Mouse (Mus musculus): ENCODE results near the gene Bsn.
A peak's percentile ranks its signal among the peaks of the same experiment; 100 is the strongest.

The Bsn gene

GRCm38 (mm10) chr9:108196920-108197677 lies 6.9 kb upstream of the Bsn start:
- peak; percentile 28 to 52 for DNase-seq

GRCm38 (mm10) chr9:108196222-108196621 lies 6.0 kb upstream of the Bsn start:
- peak in 1 of 2 experiments; percentile 31 for DNase-seq

- DNase-seq, result no peak
Observed at GRCm38 (mm10) chr9:108189488-108189786, 747 bp downstream of the Bsn start.

- DNase-seq, result no peak
Observed at GRCm38 (mm10) chr9:108189023-108189422, 1.2 kb downstream of the Bsn start.

GRCm38 (mm10) chr9:108188511-108188910 lies 1.7 kb downstream of the Bsn start:
- no peak for DNase-seq

DNA sequence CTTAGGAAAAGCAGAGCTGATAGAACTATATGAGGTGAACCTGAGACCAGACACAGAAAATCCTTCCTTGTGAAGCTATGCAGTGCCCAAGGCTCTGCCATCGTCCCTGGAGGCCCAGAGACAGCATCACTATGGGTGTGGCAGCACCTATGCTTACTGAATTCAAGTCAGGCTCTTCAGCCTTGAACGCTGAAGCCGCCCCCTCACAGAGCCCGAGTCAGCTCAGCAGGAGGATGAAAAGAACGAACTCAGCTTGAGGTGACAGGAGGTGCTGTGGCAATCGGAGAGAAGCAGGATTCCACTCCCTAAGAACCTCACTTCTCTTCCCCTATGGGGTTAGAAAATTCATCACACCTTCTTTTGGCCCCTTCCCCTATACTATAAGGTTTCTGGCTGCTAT lies 2.6 kb downstream of the Bsn start:
- no peak for DNase-seq

DNA sequence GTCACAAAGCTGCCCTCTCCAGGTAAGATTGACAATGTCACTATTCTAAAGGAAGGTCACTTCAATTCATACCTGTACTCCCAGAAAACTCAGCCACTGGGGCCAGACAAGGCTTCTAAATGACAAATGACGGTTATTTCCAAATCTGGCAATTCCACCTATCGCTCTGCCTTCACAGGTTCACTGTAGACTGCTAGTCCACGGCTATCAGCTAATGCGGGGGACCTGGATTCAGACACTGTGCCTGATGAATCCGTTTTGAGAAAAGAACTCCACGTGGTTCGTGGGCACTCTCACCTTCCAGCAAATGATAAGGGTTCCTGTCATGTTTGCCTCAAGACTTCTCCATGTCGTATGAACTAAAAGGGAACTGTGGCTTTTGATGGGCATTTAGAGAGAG lies 4.4 kb downstream of the Bsn start:
- no peak for DNase-seq

- DNase-seq, result no peak
Observed at GRCm38 (mm10) chr9:108183531-108183994, 6.6 kb downstream of the Bsn start.

GRCm38 (mm10) chr9:108182806-108183506 lies 7.2 kb downstream of the Bsn start:
- no peak for DNase-seq

DNA sequence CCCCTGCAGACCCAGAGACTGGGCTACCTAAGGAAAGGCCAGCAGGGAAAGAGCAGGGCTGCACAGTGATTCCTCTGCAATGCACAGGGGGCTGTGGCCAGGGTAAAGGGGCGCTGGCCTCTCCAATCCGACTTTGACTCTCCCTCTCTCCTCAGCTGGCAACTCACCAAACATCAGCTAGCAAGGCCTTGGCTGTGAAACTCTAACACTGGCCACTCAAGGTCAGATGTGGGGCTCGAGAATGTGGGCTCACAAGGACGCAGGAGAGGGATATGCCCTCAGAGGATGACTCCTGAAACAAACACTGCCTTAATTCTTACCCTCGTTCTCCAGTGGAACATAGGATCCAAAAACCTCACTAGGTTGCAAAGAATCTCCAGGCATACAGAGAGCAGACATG lies 11.8 kb downstream of the Bsn start:
- no peak for DNase-seq

DNA sequence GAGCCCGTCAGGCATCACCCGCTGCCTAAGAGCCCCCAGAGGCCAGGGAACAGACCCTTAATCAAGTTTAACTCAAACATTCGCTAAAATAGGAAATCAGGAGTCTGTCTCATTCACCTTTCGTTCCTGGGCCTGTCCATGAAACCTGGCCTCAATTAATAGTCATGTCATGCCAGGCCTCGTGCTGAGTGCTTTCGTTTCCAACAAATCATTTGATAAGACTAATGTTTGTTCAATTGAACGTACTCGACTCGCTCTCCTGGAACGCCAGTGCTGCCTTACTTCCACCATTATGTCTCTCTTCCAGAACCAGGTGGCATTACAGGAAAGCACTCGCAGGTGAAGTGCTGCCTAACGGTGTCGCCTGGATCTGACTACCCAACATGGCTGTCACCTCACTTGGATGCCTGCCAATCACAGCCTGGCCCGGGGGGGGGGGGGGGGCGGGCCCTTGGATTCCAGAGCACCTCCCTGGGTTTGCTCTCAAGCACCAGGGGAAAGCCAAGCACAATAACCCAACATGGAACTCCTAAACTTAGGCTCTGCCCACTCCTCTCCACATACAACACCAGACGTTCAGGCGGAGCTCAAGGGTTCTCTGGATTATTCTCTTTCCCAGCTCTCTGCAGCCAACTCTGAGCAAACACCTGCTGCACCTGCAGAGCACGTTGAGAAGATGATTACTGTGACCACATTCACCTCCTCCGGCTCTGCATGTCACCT lies 14.9 kb downstream of the Bsn start:
- no peak for DNase-seq

DNA sequence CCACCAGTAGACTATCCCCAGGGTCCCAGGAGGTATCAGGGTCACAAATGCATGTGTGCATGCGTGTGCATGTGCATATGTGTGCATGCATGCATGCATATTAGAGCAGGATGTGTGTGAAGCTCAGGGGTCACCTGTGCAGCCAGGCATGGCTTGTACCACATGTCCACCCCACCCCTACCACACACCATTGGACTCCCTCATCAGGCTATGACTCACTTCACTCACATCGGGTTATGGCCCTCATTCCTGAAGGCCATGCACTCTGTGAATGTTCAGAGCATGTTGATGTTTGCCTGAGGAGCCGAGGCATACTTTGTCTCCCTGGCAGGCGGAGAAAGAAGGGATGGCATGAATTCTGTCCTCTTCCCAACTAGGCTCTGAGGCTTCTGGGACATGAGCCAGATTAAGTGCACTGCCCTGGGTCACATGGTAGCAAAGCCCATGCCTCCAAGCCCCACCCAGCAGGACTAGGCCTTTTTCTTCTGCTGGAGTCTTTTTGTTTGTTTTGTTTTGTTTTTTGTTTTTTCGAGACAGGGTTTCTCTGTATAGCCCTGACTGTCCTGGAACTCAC lies 17.3 kb downstream of the Bsn start:
- peak; percentile 22 to 56 for DNase-seq

GRCm38 (mm10) chr9:108169751-108170150 lies 20.4 kb downstream of the Bsn start:
- DNase-seq, result peak; percentile 28 to 40

DNA sequence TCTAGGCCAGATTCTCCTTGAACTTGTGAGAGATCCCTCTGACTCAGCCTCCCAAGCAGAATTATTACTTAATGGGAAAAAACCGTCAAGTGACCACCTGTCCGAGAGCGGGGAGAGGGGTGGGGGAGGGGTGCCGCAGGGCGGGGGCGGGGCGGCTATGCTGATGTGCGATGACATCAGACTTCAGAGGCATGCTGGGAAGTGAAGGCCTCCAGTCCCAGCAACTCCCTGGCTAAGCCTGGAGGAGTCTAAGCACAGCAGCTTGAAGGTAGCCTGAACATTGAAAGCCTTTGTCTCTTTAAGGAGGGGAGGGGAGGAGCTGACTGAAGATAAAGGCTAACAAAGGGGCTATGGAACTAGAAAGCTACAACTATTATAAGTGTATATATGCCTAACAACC lies 25.0 kb downstream of the Bsn start:
- no peak for DNase-seq

- DNase-seq, result no peak
Observed at GRCm38 (mm10) chr9:108163646-108164284, 26.4 kb downstream of the Bsn start.

DNA sequence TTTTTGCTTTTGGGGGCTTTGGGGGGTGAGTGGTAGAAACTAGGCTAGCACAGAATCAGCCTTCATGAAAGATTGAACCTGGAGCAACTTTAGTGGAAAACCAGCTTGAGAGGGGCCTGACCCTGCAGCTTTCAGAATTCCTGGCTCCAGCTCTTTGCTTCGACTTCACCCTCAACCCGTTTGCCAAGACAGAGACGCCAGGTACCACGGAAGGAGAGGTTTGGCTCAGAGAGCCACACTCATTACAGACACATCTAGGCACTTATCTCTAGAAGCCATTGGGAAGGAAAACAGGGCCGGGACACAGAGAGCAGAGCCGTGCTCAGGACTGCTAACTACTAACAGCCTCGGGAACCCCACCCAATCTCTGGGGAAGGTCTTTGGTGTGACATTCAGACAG lies 32.3 kb downstream of the Bsn start:
- no peak for DNase-seq

- no peak for DNase-seq
Observed at GRCm38 (mm10) chr9:108157451-108157850, 32.7 kb downstream of the Bsn start.

GRCm38 (mm10) chr9:108156786-108157185 lies 33.4 kb downstream of the Bsn start:
- no peak for DNase-seq

GRCm38 (mm10) chr9:108154814-108155213 lies 35.4 kb downstream of the Bsn start:
- DNase-seq, result no peak

DNA sequence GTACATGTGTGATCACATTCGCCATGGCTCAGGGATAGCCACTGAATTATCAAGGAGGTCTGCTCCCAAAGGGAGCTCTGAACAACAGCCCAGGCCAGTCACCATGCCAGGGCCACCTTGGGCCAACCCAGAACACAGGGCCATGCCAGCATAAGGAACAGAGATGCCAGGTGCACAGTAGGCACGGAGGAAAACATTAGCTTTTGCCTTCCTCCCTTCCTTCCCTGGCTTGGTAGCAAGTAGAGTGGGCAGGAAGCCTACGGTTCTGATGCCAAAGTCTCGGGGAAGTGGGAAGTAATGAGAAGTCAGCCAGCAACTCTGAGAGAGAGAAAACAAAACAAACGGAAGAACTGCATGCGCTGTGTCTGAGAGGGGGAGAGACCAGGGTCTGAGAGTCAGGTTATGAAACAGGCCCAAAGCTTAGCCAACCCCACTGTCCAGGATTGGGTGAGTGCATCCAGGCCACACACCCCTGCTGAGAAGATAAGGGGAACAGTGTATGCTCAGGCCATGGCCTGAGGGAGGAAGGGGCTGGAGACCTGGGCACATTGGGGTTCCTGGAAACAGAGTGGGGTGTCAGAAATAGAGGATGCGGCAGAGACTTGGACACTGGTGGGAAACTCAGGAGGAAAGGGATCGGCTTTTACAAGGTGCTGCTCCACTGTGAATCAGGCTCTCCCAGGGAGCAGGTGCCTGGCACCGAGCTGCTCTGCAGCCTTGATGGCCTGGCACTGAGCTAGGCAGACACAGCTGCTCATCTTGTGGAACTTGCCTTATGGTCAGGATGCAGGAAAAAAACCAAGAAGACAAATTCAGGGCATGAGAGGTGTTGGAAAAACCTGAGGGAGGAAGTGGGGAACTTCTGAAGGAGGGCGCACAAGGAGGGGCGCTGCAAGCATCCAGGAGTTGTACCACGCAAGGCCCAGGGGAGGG lies 36.4 kb downstream of the Bsn start:
- no peak for DNase-seq

DNA sequence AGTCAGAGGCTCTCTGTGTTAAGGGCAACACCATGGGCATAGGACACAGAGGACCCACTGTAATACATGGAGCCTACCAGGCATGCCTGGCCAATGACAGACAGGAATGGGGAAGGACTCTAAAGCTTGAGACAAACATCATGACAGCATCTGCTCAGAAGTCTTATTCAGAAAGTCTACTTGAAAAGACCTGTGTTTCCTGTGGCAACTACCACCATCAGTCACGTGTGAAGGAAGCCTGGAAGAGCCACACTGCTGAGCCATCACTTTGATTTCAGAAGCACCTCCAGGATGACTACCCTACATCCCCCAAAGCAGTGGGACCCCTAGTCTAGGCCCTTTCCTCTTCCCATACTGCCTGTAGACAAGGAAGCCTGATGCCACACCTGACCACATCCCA lies 39.7 kb downstream of the Bsn start:
- no peak for DNase-seq

DNA sequence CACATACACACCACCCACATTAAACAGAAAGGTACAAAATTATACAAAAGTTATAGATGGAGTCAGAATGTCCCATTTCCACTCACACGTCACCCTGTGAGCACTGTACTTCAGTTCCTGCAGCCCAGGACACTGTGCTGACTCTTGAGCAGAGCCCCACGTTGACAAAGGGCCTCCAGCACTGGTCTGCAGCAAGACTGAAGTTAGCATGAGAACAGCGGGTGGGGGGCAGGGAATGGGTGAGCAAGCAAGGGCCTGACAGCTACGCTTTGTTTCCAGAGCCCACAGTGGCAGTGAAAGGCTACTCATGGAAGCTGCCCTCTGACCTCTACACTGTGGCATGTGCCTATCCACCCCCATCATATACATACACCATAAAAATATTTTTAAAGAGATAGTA lies 40.4 kb downstream of the Bsn start:
- DNase-seq, result no peak

Data from kidney, postnatal 25 days (tissue).